Comparison of ENCODE assay signal across 8 mouse cellular contexts in genomic region chr10:26139100-26140093, GRCm38 (mm10).
DNase-seq lines count a peak whose midpoint lies in the region; ATAC-seq lines count a peak whose summit lies in the region.

No protein-coding gene starts in this region.

- no peak overlapping the region for H3K9ac ChIP-seq in intestine, embryonic 14.5 days (ENCODE audit: low read length)
- H3K9ac ChIP-seq in intestine, embryonic 16.5 days (ENCODE audit: low read depth, low read length): no peak overlapping the region

- 0 out of 2 replicates have a peak, but pooled peaks have one; percentile 58 for ATAC-seq in intestine, embryonic 14.5 days (replicated peaks; ENCODE audit: low FRiP score, low TSS enrichment, low read depth)
- no peak for ATAC-seq in intestine, embryonic 16.5 days
- peak; percentile 56 to 81; a peak in 3 of 4 replicates for ATAC-seq in hematopoietic stem cell, adult 5-6 weeks (replicated peaks in 1 of 2; ENCODE audit: insufficient read depth in 1 of 2, low FRiP score in 2 of 2, low TSS enrichment in 1 of 2, low read depth in 1 of 2, poor library complexity in 2 of 2, severe bottlenecking in 2 of 2)
- peak; percentile 73 for ATAC-seq in megakaryocyte progenitor cell, adult 5-6 weeks (replicated peaks; ENCODE audit: poor library complexity)

- WGBS in intestine, embryonic 14.5 days: 35% methylated on average over 12 of the region's 12 CpGs
- 35% methylated on average over 12 of the region's 12 CpGs for WGBS in intestine, embryonic 16.5 days

- H3K4me1 ChIP-seq in intestine, embryonic 14.5 days (replicated peaks; ENCODE audit: control insufficient read depth, insufficient read depth, low read length): no peaks in the 10 kb centered on the region
- H3K4me1 ChIP-seq in intestine, embryonic 16.5 days (ENCODE audit: control insufficient read depth, insufficient read depth, low read length): no peaks in the 10 kb centered on the region

- no peaks in the 10 kb centered on the region for H3K9me3 ChIP-seq in intestine, embryonic 14.5 days (ENCODE audit: control insufficient read depth, low read length)
- no peaks in the 10 kb centered on the region for H3K9me3 ChIP-seq in intestine, embryonic 16.5 days (ENCODE audit: control insufficient read depth, low read length)

- H3K4me3 ChIP-seq in intestine, embryonic 14.5 days (ENCODE audit: low read depth, low read length): no peak overlapping the region
- H3K4me3 ChIP-seq in intestine, embryonic 16.5 days (ENCODE audit: low read length): no peak overlapping the region

- H3K27ac ChIP-seq in intestine, embryonic 14.5 days (ENCODE audit: low read depth): no peak overlapping the region
- no peak overlapping the region for H3K27ac ChIP-seq in intestine, embryonic 16.5 days (ENCODE audit: low read length)

- no peak overlapping the region for H3K4me2 ChIP-seq in intestine, embryonic 14.5 days (ENCODE audit: low read length)
- H3K4me2 ChIP-seq in intestine, embryonic 16.5 days (ENCODE audit: low read depth, low read length): no peak overlapping the region

- H3K36me3 ChIP-seq in intestine, embryonic 14.5 days (ENCODE audit: control insufficient read depth, insufficient read depth, low read length): no peaks in the 10 kb centered on the region
- H3K36me3 ChIP-seq in intestine, embryonic 16.5 days (ENCODE audit: control insufficient read depth, insufficient read depth, low read length): no peaks in the 10 kb centered on the region

- H3K27me3 ChIP-seq in intestine, embryonic 14.5 days (replicated peaks; ENCODE audit: control insufficient read depth, insufficient read depth, low read length): no peaks in the 10 kb centered on the region
- H3K27me3 ChIP-seq in intestine, embryonic 16.5 days (replicated peaks; ENCODE audit: control insufficient read depth, insufficient read depth, low read length): no peaks in the 10 kb centered on the region

- peak; percentile 75 for DNase-seq in intestine, embryonic 14.5 days (ENCODE audit: low spot score)
- DNase-seq in adrenal gland, postnatal 14 days: peak; percentile 52
- DNase-seq in embryo, embryonic 11.5 days (ENCODE audit: low read depth, low spot score): peak; percentile 20
- DNase-seq in layer of hippocampus, postnatal 10 days (ENCODE audit: low spot score in 2 of 2): peak; percentile 69 to 77
- DNase-seq in right cerebral cortex, postnatal 25 days: peak; percentile 55

Comparison
In these comparisons a context has a peak if more than half of its experiments do, and no peak if none do; other contexts are left out.
1. DNase-seq: peak in every context shown above with its lines; median percentile 75 in intestine, embryonic 14.5 days; 73 in layer of hippocampus, postnatal 10 days; 55 in right cerebral cortex, postnatal 25 days; 52 in adrenal gland, postnatal 14 days; 20 in embryo, embryonic 11.5 days.